Mouse (Mus musculus): ENCODE measurements around the gene Tmprss13.

GRCm38 (mm10) chr9:45301771-45302170, 17.1 kb upstream of the Tmprss13 start:
- TF ChIP-seq CTCF (IDR thresholded peaks at IDR 0.05; ENCODE audit: borderline replicate concordance, insufficient read depth, low read length): no peak
- TF ChIP-seq POLR2A (IDR thresholded peaks at IDR 0.05; ENCODE audit: low read depth, low read length): no peak

All from embryonic fibroblast, embryonic 13.5 days (primary cell).